In genomic region chr16:94526344-94527151, GRCm38 (mm10) we compare ENCODE assay signal across 8 mouse cellular contexts. TPM values are rescaled to one million over a fixed set of nuclear protein-coding genes. Genes with fewer than 3 reads are reported as not detected.
A peak's percentile ranks its signal among the peaks of the same experiment; 100 is the strongest.
DNase-seq lines count a peak whose midpoint lies in the region; ATAC-seq lines count a peak whose summit lies in the region.

TSS of gene Vps26c (minus strand) at chr16:94526830.

- ATAC-seq in hindbrain, embryonic 14.5 days (ENCODE audit: low FRiP score) = peak; percentile 92

- H3K4me3 ChIP-seq in hindbrain, embryonic 14.5 days (replicated peaks; ENCODE audit: low read length) = peak within 1 kb of the TSS; percentile 86

- H3K36me3 ChIP-seq in hindbrain, embryonic 14.5 days (replicated peaks; ENCODE audit: control insufficient read depth, insufficient read depth) = no peaks in the 10 kb centered on the region

- H3K27ac ChIP-seq in hindbrain, embryonic 14.5 days = peak within 1 kb of the TSS; percentile 91

- H3K4me2 ChIP-seq in hindbrain, embryonic 14.5 days (replicated peaks) = peak within 1 kb of the TSS; percentile 59

- DNase-seq in R1 (ENCODE audit: low read depth, low spot score) = peak; percentile 97
- DNase-seq in cerebellum, postnatal 25 days = peak; percentile 98
- DNase-seq in frontal cortex, postnatal 25 days (ENCODE audit: low spot score in 2 of 2) = peak; percentile 91 to 95
- DNase-seq in hindbrain, embryonic 14.5 days (ENCODE audit: low spot score) = peak; percentile 97
- peak; percentile 95 to 96 for DNase-seq in layer of hippocampus, postnatal 36 days
- peak; percentile 97 for DNase-seq in lung, postnatal 36 days
- peak; percentile 99 for DNase-seq in retina, postnatal 1 day
- DNase-seq in urinary bladder, adult 18-20 months (ENCODE audit: low spot score in 2 of 2) = peak; percentile 93 to 94

- H3K9ac ChIP-seq in hindbrain, embryonic 14.5 days = peak within 1 kb of the TSS; percentile 91

- WGBS in hindbrain, embryonic 14.5 days = under 1% methylated on average over 91 of the region's 93 CpGs

- H3K27me3 ChIP-seq in hindbrain, embryonic 14.5 days (ENCODE audit: control insufficient read depth, insufficient read depth, low read length) = no peaks in the 10 kb centered on the region

- H3K4me1 ChIP-seq in hindbrain, embryonic 14.5 days (replicated peaks; ENCODE audit: control insufficient read depth, insufficient read depth, low read length) = peaks cover 23% of the 10 kb centered on the region

- no peaks in the 10 kb centered on the region for H3K9me3 ChIP-seq in hindbrain, embryonic 14.5 days (ENCODE audit: control insufficient read depth, low read length)

RNA-seq across cellular contexts. Expression of gene Vps26c, which starts in this region (rescaled TPM):
- 85.4 and 89.2 TPM in 2 replicates for polyA plus RNA-seq in hindbrain, embryonic 14.5 days (2014; fragmentation: Nextera tagmentation; extraction: Ambion mirVana)
- 10 to 100 TPM; 34.8 to 35.3 TPM for total RNA-seq in layer of hippocampus, postnatal 36 days (2021)

Comparison
In these comparisons a context has a peak if more than half of its experiments do, and no peak if none do; other contexts are left out.
1. Peak in every context shown above with its lines: DNase-seq, ATAC-seq, H3K4me3 ChIP-seq and H3K27ac ChIP-seq.